In the genomic region with DNA sequence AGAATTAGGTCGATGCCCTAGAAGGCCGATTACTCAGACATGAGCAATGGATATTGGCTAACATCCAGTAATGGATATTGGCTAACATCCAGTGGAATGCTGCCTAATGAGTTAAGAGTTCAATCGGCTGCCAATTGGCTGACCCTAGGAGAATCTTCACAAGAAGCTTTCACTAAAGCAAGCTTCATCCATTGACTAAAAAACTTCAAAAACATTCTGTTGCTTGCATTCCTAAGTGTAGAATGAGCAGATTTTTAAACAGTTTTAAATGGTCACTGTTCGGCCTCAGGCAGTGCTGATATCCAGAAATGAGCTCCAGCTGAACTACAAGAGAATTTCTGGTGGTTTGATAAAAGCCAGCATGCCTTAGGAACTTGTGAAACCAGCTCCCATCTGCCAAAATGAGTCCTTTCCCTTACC, we compare ENCODE assay signal across 10 mouse cellular contexts. TPM values are rescaled to one million over a fixed set of nuclear protein-coding genes. Genes with fewer than 3 reads are reported as not detected.
DNase-seq lines count a peak whose midpoint lies in the region; ATAC-seq and TF ChIP-seq lines count a peak whose summit lies in the region.
"Had no signal": no experiment of that assay in that cellular context is flagged by ENCODE, and none has a peak within 500 bp of the region (broad histone marks: within the 10 kb centered on the region; RNA-seq: fewer than 3 reads in every experiment).

No protein-coding gene starts in this region.

- H3K9ac ChIP-seq in embryonic facial prominence, embryonic 11.5 days (replicated peaks; ENCODE audit: low read length) = no peak overlapping the region
- H3K9ac ChIP-seq in embryonic facial prominence, embryonic 14.5 days (ENCODE audit: low read depth, low read length) = no peak overlapping the region
- H3K9ac ChIP-seq: embryonic facial prominence, embryonic 13.5 days had no signal

- H3K27ac ChIP-seq in embryonic facial prominence, embryonic 11.5 days (replicated peaks; ENCODE audit: low read depth, low read length) = no peak overlapping the region
- no peak overlapping the region for H3K27ac ChIP-seq in embryonic facial prominence, embryonic 10.5 days (replicated peaks)
- no peak overlapping the region for H3K27ac ChIP-seq in embryonic facial prominence, embryonic 14.5 days (replicated peaks; ENCODE audit: low read depth, low read length)
- no peak overlapping the region for H3K27ac ChIP-seq in layer of hippocampus, adult 2 months
- H3K27ac ChIP-seq: embryonic facial prominence, embryonic 13.5 days had no signal

- no peaks in the 10 kb centered on the region for H3K36me3 ChIP-seq in embryonic facial prominence, embryonic 11.5 days (replicated peaks; ENCODE audit: control insufficient read depth, insufficient read depth, low read depth, low read length)
- no peaks in the 10 kb centered on the region for H3K36me3 ChIP-seq in embryonic facial prominence, embryonic 10.5 days (replicated peaks)
- H3K36me3 ChIP-seq in embryonic facial prominence, embryonic 14.5 days (ENCODE audit: control insufficient read depth, insufficient read depth, low read length) = no peaks in the 10 kb centered on the region
- H3K36me3 ChIP-seq: embryonic facial prominence, embryonic 13.5 days had no signal

- no peak for ATAC-seq in embryonic facial prominence, embryonic 11.5 days (replicated peaks; ENCODE audit: insufficient number of reproducible peaks, low FRiP score, low TSS enrichment, low read depth)
- no peak for ATAC-seq in embryonic facial prominence, embryonic 14.5 days (ENCODE audit: low read depth)
- ATAC-seq: CD4-positive, CD25-positive, alpha-beta regulatory T cell, adult 4 months had no signal

- H3K4me2 ChIP-seq in embryonic facial prominence, embryonic 11.5 days (ENCODE audit: low read depth, low read length) = no peak overlapping the region
- no peak overlapping the region for H3K4me2 ChIP-seq in embryonic facial prominence, embryonic 14.5 days (ENCODE audit: low read depth, low read length)
- H3K4me2 ChIP-seq: embryonic facial prominence, embryonic 13.5 days had no signal

- no peak overlapping the region for H3K4me3 ChIP-seq in embryonic facial prominence, embryonic 11.5 days (ENCODE audit: low read depth, low read length)
- H3K4me3 ChIP-seq in embryonic facial prominence, embryonic 10.5 days = no peak overlapping the region
- no peak overlapping the region for H3K4me3 ChIP-seq in embryonic facial prominence, embryonic 14.5 days (ENCODE audit: low read depth, low read length)
- no peak overlapping the region for H3K4me3 ChIP-seq in layer of hippocampus, adult 2 months
- H3K4me3 ChIP-seq: embryonic facial prominence, embryonic 13.5 days had no signal

- H3K27me3 ChIP-seq in embryonic facial prominence, embryonic 11.5 days (ENCODE audit: control insufficient read depth, insufficient read depth, low read length) = no peaks in the 10 kb centered on the region
- no peaks in the 10 kb centered on the region for H3K27me3 ChIP-seq in embryonic facial prominence, embryonic 10.5 days (replicated peaks; ENCODE audit: low read depth, poor library complexity, severe bottlenecking)
- H3K27me3 ChIP-seq in embryonic facial prominence, embryonic 14.5 days (replicated peaks; ENCODE audit: control insufficient read depth, insufficient read depth, low read length) = no peaks in the 10 kb centered on the region
- H3K27me3 ChIP-seq: embryonic facial prominence, embryonic 13.5 days had no signal

- TF ChIP-seq CTCF in layer of hippocampus, adult 2 months (conservative IDR thresholded peaks at IDR 0.05) = no peak

- DNase-seq in embryonic facial prominence, embryonic 11.5 days (ENCODE audit: low spot score) = peak; percentile 26
- DNase-seq in embryonic facial prominence, embryonic 10.5 days (ENCODE audit: low spot score) = no peak
- DNase-seq in left cerebral cortex, postnatal 4 days = peak; percentile 4
- no peak for DNase-seq in left cerebral cortex, postnatal 25 days (ENCODE audit: low spot score in 2 of 2)
- DNase-seq in embryonic facial prominence, embryonic 14.5 days (ENCODE audit: low spot score) = peak; percentile 73
- DNase-seq in lung, postnatal 10 days = peak; percentile 68
- no peak for DNase-seq in T-cell, adult 2 months (ENCODE audit: low spot score)
- DNase-seq in layer of hippocampus, adult 2 months (ENCODE audit: low spot score in 2 of 2) = no peak

- intact Hi-C loops in left cerebral cortex, postnatal 4 days (cut with DNase I) = no loop called here
- intact Hi-C loops in left cerebral cortex, postnatal 25 days (cut with DNase I) = no loop called here

- no peaks in the 10 kb centered on the region for H3K9me3 ChIP-seq in embryonic facial prominence, embryonic 11.5 days (replicated peaks; ENCODE audit: control insufficient read depth, low read length)
- H3K9me3 ChIP-seq in embryonic facial prominence, embryonic 10.5 days = no peaks in the 10 kb centered on the region
- 0 out of 2 replicates have a peak, but pooled peaks cover 3% of the 10 kb centered on the region for H3K9me3 ChIP-seq in embryonic facial prominence, embryonic 14.5 days (ENCODE audit: control insufficient read depth, low read length)
- H3K9me3 ChIP-seq: embryonic facial prominence, embryonic 13.5 days had no signal

- 68% methylated on average over 4 of the region's 4 CpGs for WGBS in embryonic facial prominence, embryonic 11.5 days
- 84% methylated on average over 4 of the region's 4 CpGs for WGBS in embryonic facial prominence, embryonic 10.5 days
- WGBS in embryonic facial prominence, embryonic 14.5 days = 32% methylated on average over 4 of the region's 4 CpGs

- H3K4me1 ChIP-seq in embryonic facial prominence, embryonic 11.5 days (ENCODE audit: control insufficient read depth, insufficient read depth, low read length) = no peaks in the 10 kb centered on the region
- H3K4me1 ChIP-seq in embryonic facial prominence, embryonic 10.5 days = no peaks in the 10 kb centered on the region
- H3K4me1 ChIP-seq in embryonic facial prominence, embryonic 14.5 days (ENCODE audit: control insufficient read depth, insufficient read depth, low read length) = 0 out of 2 replicates have a peak, but pooled peaks cover 3% of the 10 kb centered on the region

RNA-seq across cellular contexts. Expression of a gene that starts 56.8 kb away (rescaled TPM):
- polyA plus RNA-seq in embryonic facial prominence, embryonic 11.5 days (2014; fragmentation: Nextera tagmentation; extraction: Ambion mirVana) = 48.1 and 56.1 TPM in 2 replicates
- polyA plus RNA-seq in embryonic facial prominence, embryonic 10.5 days (2016; fragmentation: Nextera tagmentation; extraction: Ambion mirVana) = 35.8 and 39.4 TPM in 2 replicates
- total RNA-seq in left cerebral cortex, postnatal 4 days (2021) = 1 to 10 TPM; 4.6 to 6.8 TPM
- total RNA-seq in left cerebral cortex, postnatal 25 days (2021) = 1 to 10 TPM in 1 of 2 experiments, under 1 TPM in 1; 0.71 to 1.3 TPM
- polyA plus RNA-seq in embryonic facial prominence, embryonic 14.5 days (2014; fragmentation: Nextera tagmentation; extraction: Ambion mirVana) = 24.2 and 27.1 TPM in 2 replicates
- 1 to 10 TPM; 1.3 to 3.1 TPM for total RNA-seq in layer of hippocampus, adult 2 months (2021)

Comparison
In these comparisons a context has a peak if more than half of its experiments do, and no peak if none do; other contexts are left out.
1. DNase-seq: peak in embryonic facial prominence, embryonic 11.5 days (single experiment), left cerebral cortex, postnatal 4 days (single experiment), embryonic facial prominence, embryonic 14.5 days (single experiment) and lung, postnatal 10 days (single experiment); none in embryonic facial prominence, embryonic 10.5 days (single experiment), left cerebral cortex, postnatal 25 days (0 of 2), T-cell, adult 2 months (single experiment) and layer of hippocampus, adult 2 months (0 of 2).